Mouse (Mus musculus): Measurements from ENCODE around the gene Prcp. TPM values are rescaled to one million over a fixed set of nuclear protein-coding genes. Genes with fewer than 3 reads are reported as not detected.
"Not testable (repeated sequence)": the region's sequence is repeated elsewhere in the genome, so short reads cannot be mapped to it uniquely, and the experiment has no call there.

Gene Prcp
- polyA plus RNA-seq, 1 experiment, result 36.1 TPM

DNA sequence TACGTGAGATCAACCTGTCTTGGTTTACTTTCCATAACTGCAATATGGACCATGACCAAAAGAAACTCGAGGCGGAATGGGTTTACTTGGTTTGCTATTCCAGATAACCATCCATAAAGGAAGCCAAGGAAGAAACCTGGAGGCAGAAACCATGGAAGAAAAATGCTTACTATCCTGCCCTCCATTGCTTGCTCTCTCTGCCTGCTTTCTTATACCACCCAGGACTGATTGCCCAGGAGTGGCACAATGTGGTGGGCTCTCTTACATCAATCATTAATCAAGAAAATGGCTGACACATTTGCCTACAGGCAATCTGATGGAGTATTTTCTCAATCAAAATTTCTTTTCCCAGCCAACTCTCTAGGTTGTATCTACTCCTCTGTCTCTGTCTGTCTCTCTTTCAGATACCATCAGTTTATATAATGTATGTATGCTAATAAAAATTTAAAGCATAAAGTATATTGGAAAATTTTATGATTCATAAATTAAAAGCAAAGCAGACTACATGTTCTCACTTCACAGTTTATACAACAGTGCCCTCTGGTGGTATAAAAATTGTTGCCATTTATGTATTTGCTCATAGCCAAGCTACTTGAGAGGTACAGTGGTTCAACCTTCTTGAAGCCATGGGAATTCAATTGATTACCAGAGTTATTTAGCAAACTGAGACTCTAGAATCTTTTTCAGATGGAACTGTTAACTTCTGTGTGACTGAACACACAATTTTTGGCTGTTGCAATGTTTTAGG, 90.7 kb downstream of the Prcp start:
- H3K27me3 ChIP-seq (replicated peaks), result no peaks in the 10 kb centered on the region
- TF ChIP-seq FLI1 (IDR thresholded peaks at IDR 0.05; ENCODE audit: low read length) (no peak), GATA1 (IDR thresholded peaks at IDR 0.05; ENCODE audit: borderline replicate concordance, low read length) (no peak)
- H3K9me3 ChIP-seq, result no peaks in the 10 kb centered on the region
- no peak overlapping the region for H3K4me3 ChIP-seq (replicated peaks)
- H3K36me3 ChIP-seq (replicated peaks; ENCODE audit: low read length), result no peaks in the 10 kb centered on the region
- H3K4me1 ChIP-seq, result peaks cover 4% of the 10 kb centered on the region; the same call in 1 of the 2 replicates

DNA sequence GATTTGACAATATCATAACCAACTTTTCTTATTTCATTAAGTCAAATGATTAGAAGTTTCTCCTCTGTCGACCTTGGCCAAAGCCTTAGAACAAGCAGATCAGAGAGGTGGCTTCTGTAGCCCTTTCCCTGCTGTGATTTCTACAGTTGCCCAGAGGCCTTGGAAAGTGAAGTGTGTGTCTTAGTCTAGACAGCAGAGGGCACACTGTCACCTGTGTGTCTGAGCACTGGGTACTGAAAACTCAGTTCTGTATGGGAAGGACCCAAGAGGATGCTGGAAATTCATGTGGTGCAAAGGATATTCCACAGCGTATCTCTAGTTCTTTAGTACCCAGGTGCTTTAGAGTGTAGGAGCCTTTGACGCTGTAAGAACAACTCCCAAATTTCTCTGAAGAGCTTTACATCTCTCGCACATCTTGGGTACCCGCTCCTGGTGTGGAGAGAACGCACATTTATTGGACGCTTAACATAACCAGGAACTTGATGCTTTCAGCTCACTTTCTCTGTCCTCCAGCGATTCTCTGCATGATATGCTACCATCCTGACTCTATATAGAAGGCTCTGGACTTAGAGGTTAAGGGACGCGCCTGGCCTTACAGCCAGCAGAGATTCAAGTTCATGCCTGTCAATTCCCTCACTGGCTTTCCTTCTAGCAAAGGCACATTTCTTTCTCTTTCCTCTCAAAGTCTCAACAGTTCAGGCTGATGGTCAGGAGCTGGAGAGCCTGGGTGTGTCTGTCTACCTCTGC, 93.3 kb downstream of the Prcp start:
- no peak overlapping the region for H3K4me3 ChIP-seq (replicated peaks)
- H3K9me3 ChIP-seq, result no peaks in the 10 kb centered on the region
- H3K27me3 ChIP-seq (replicated peaks), result no peaks in the 10 kb centered on the region
- TF ChIP-seq GATA1 (IDR thresholded peaks at IDR 0.05; ENCODE audit: borderline replicate concordance, low read length) (no peak), FLI1 (IDR thresholded peaks at IDR 0.05; ENCODE audit: low read length) (no peak)
- H3K36me3 ChIP-seq (replicated peaks; ENCODE audit: low read length), result no peaks in the 10 kb centered on the region
- no peaks in the 10 kb centered on the region for H3K4me1 ChIP-seq

DNA sequence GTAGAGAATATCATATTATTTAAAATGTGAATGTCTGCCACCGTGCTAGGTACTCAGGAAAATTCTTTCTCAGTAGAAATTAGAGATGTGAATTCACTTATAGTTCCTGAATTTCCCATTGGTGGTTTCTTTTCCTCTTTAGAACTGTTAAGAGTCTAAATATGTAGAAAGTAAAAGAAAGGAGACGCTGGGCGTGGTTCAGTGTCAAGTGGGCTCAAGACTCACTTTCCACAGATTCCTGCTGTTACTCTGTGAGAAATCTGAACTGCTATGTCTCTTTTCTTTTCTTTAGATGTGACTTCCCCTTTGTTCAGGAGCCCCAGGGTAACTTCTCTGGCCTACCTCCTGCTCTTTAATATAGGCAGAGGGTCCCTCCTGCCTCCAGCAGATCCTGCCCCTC, 103.2 kb downstream of the Prcp start:
- Histone ChIP-seq H3K4me3 (replicated peaks) (no peak overlapping the region), H3K4me1 (peaks cover 27% of the 10 kb centered on the region), H3K36me3 (replicated peaks; ENCODE audit: low read length) (no peaks in the 10 kb centered on the region), H3K9me3 (no peaks in the 10 kb centered on the region), H3K27me3 (replicated peaks) (no peaks in the 10 kb centered on the region)
- TF ChIP-seq GATA1 (IDR thresholded peaks at IDR 0.05; ENCODE audit: borderline replicate concordance, low read length) (no peak), FLI1 (IDR thresholded peaks at IDR 0.05; ENCODE audit: low read length) (no peak)

DNA sequence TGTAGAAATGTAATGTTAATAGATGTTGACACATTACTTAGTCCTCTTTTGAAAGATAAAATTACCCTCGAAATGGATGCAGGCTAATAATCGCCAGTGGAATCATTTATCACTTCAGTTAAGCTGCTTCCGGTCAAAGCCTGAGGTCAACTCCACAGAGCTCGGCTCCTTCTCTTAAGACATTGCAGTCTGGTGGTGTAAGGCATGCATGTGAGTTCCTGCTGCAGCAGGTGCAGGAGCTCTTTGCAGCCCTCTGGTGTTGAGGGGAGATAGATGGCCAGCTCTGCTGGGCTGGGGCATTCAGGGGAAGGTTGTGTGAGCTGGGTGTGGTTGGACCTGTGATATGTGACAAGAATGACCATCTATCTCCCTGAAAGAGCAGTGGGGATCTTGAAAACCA, 104.0 kb downstream of the Prcp start:
- peaks cover 27% of the 10 kb centered on the region for H3K4me1 ChIP-seq
- no peaks in the 10 kb centered on the region for H3K9me3 ChIP-seq
- H3K36me3 ChIP-seq (replicated peaks; ENCODE audit: low read length), result no peaks in the 10 kb centered on the region
- TF ChIP-seq GATA1 (IDR thresholded peaks at IDR 0.05; ENCODE audit: borderline replicate concordance, low read length) (no peak), FLI1 (IDR thresholded peaks at IDR 0.05; ENCODE audit: low read length) (no peak)
- H3K27me3 ChIP-seq (replicated peaks), result no peaks in the 10 kb centered on the region
- H3K4me3 ChIP-seq (replicated peaks), result no peak overlapping the region

DNA sequence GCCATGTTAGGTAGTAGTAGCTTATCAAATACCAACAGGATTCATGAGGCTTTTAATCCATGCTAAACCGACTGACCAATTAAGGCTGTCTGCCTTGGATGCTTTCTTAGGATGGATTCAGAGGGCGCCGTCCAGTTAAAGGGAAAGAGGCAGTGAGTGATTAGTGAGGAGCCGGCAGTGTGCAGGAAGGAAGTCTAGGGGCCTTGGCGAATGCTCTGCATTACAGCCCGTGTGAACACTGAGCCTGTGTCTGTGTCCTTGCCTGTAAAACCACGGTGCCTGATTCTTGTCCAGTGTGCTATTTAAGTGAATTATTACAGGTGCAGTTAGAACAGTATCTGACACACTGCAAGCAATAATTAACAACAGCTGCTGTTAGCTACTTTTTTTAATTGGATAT, 104.5 kb downstream of the Prcp start:
- not testable (repeated sequence) for H3K9me3 ChIP-seq; H3K36me3 ChIP-seq (replicated peaks; ENCODE audit: low read length); H3K4me3 ChIP-seq (replicated peaks); H3K27me3 ChIP-seq (replicated peaks)
- H3K4me1 ChIP-seq, result peaks cover 27% of the 10 kb centered on the region

DNA sequence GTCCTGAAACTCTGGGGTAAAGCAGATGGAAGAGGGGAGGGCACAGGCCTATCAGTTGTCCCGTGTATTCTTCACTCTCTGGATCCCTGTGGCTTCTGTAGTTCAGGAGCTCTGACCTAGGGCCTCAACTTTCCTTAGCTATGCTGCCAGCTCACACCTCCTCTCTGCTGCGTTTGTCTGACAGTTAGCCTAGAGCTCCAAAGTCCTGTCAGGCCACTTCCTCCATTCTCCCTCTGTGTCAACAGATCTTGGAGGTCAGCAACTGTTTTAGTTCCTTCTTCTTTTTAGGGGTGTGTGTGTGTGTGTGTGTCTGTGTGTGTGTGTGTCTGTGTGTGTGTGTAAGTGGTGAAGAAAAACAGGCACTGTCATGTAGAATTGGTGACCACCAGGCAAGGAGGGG, 106.5 kb downstream of the Prcp start:
- Histone ChIP-seq H3K36me3 (replicated peaks; ENCODE audit: low read length) (no peaks in the 10 kb centered on the region), H3K9me3 (no peaks in the 10 kb centered on the region), H3K27me3 (replicated peaks) (no peaks in the 10 kb centered on the region), H3K4me1 (peaks cover 31% of the 10 kb centered on the region), H3K4me3 (replicated peaks) (no peak overlapping the region)
- TF ChIP-seq GATA1 (IDR thresholded peaks at IDR 0.05; ENCODE audit: borderline replicate concordance, low read length), result no peak
- no peak for TF ChIP-seq FLI1 (IDR thresholded peaks at IDR 0.05; ENCODE audit: low read length)

DNA sequence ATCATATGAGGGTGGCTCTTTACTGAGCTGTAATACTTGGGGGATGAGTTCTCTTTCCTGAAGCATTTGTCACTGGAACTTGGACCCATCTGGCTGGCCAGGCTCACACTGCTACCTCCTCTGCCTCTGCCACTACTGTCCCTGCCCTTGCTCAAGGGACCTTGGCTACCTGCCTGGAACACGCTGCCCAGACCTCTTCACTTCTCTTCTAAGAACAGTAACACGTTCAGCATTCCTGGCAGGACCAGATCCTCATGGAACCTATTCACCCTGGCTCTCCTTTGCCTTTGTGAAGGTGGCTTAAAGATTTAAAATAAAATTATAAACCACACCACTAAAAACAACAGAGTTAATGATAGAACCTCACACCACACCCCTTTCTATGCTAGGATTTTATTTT, 107.6 kb downstream of the Prcp start:
- H3K4me3 ChIP-seq (replicated peaks), result no peak overlapping the region
- TF ChIP-seq GATA1 (IDR thresholded peaks at IDR 0.05; ENCODE audit: borderline replicate concordance, low read length) (no peak), FLI1 (IDR thresholded peaks at IDR 0.05; ENCODE audit: low read length) (no peak)
- H3K9me3 ChIP-seq, result no peaks in the 10 kb centered on the region
- H3K4me1 ChIP-seq, result peaks cover 31% of the 10 kb centered on the region
- no peaks in the 10 kb centered on the region for H3K36me3 ChIP-seq (replicated peaks; ENCODE audit: low read length)
- no peaks in the 10 kb centered on the region for H3K27me3 ChIP-seq (replicated peaks)

Other genes with a start within 250 kb of the Prcp start
- not detected in 2 replicates for gene Ankrd42, start 237.3 kb upstream of the Prcp start, polyA plus RNA-seq (2012; ENCODE audit: insufficient read depth, low replicate concordance)
- gene Pcf11, start 204.5 kb upstream of the Prcp start, polyA plus RNA-seq (2012; ENCODE audit: insufficient read depth, low replicate concordance), result 25.7 and 33.1 TPM in 2 replicates
- not detected in 2 replicates for gene Rab30, start 132.9 kb upstream of the Prcp start, polyA plus RNA-seq (2012; ENCODE audit: insufficient read depth, low replicate concordance)
- 0.22 TPM in 1 of 2 replicates, not detected in the other for gene Ddias, start 223 bp upstream of the Prcp start, polyA plus RNA-seq (2012; ENCODE audit: insufficient read depth, low replicate concordance)
- 0.30 TPM in 1 of 2 replicates, not detected in the other for gene Fam181b, start 205.4 kb downstream of the Prcp start, polyA plus RNA-seq (2012; ENCODE audit: insufficient read depth, low replicate concordance)